Mouse (Mus musculus) urinary bladder, adult 18-20 months (tissue): Measurements from ENCODE around the gene Ccm2l.

Source experiments
- DNase-seq, 2 experiments: peaks; one replicate each; pipeline ENCODE4 v3.0.0; 2022; ENCODE audit warnings: low spot score in 2 of 2, mixed read lengths in 2 of 2

Ccm2l gene

DNA sequence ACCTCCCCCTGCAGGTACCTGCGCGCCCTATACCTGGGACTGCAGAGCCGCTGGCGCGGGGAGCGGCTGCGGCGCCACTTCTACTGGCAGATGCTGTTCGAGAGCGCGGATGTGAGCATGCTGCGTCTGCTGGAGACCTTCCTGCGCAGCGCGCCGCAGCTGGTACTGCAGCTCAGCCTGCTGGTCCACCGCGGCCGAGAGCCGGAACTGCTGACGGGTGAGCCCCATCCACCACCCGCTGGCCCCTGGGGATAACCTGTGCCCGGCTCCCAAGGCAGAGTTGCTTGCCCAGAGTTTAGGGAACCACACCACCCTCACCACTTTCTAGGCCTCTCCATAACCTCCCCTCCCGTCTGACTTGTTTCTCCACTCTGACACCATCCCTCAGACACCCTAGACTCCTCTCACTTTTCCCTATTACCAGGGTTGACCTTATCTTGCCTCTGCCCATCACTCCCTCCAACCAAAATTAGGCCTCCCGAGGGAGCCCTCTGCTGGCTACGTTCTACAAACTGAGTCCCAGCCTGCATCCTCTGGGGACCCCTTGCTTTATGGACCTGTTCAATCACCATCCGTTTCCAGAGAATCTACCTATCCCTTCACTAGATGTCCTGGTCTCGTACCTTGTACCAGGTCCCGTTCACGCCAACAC is 12.9 kb upstream of the Ccm2l start:
- DNase-seq = no peak

DNA sequence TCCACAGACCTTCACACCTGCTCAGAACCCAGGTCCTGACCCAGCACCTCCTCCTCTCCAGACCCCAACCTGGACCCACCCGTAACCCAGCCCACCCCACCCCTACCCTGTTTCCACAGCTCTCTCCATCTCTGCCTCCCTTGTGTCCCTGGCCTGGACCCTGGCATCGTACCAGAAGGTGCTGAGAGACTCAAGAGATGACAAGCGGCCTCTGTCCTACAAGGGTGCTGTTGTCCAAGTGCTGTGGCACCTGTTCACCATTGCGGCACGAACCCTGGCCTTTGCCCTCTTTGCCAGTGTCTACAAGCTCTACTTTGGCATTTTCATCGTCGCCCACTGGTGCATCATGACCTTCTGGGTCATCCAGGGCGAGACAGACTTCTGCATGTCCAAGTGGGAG is 11.9 kb upstream of the Ccm2l start:
- no peak for DNase-seq

DNA sequence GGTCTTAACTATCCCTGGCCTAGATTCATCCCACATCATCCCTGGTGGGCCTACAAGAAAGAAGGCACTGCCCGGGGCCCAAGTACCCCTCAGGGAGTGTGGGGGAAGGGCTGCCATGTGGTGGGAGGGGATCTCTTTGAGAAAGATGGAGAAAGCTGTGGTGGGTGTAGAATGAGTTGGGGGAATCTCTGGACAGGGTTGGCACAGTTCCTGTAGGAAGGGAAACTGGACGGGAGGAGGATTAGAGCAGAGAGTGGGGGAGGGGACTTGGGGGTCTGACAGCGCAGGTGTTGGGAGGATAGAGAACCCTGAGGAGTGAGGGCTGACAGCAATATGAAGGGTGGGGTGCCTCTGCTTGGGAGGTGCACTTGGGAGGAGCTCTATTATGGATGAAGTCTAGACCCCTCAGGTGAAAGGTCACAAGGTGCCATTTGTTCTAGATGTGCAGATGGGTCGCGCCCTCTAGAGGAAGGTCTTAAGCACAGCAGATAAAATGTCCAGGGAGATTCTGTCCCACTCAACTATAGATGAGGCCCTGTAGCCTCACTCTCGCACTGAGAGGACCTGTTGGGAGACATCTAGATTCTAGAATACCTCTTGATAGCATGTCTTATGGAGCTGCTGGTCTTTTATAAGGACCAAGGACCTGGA is 10.4 kb upstream of the Ccm2l start:
- no peak for DNase-seq

DNA sequence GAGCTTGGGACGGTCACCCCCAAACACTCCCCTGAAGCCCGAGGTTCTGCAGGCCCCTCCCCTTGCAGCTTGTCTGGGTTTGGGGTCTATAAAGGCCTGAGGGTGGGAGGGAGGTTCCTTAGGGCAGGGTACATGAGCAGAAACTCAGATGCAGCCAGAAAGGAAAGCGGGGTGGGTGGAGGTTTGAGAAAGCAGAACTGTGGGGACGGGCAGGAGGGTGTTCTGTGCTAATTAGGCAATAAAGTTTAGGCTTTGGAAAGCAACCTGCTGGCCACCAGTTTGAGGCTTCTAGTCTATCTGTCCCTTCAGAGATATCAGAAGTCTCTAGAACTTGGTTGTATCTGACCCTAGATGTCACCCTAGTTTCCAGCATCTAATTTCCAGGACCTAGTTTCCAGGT is 7.4 kb upstream of the Ccm2l start:
- no peak for DNase-seq

DNA sequence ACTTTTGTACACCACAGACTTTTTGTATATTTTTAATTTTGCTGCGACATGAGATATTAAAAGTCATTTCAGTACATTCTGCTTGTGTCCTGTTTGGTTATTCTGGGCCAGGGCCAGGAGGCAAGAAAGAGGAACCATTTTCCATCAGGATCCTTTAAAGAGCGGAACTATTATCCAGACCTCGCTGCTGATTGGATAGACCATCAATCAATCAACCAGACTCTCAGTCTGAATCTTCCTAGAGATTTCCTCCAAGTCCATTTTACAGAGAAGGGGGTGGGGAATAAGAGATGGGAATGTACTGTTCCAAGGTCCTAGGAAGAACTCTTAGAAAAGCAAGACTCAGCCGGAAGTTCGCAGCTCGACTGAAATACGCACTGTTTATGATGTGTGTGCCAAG is 5.5 kb upstream of the Ccm2l start:
- DNase-seq = no peak

DNA sequence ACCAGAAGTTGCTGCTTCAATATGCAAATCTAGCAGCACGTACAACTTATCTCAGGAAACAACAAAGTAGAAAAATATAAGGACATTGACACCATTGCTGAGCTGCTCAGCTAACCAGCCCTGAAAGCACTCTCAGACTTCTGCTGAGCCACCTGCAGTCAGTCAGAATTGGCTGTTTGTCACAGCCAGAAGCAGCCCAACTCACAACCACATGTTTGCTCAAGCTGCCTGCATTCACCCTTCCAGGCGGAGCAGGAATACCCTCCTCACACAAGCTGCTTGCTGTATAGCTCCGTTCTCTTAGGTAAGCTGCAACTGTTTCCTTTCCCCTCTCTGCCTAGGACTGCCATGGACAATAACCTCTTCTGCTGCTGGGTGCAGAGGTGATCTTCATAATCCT is 2.4 kb upstream of the Ccm2l start:
- no peak for DNase-seq

DNA sequence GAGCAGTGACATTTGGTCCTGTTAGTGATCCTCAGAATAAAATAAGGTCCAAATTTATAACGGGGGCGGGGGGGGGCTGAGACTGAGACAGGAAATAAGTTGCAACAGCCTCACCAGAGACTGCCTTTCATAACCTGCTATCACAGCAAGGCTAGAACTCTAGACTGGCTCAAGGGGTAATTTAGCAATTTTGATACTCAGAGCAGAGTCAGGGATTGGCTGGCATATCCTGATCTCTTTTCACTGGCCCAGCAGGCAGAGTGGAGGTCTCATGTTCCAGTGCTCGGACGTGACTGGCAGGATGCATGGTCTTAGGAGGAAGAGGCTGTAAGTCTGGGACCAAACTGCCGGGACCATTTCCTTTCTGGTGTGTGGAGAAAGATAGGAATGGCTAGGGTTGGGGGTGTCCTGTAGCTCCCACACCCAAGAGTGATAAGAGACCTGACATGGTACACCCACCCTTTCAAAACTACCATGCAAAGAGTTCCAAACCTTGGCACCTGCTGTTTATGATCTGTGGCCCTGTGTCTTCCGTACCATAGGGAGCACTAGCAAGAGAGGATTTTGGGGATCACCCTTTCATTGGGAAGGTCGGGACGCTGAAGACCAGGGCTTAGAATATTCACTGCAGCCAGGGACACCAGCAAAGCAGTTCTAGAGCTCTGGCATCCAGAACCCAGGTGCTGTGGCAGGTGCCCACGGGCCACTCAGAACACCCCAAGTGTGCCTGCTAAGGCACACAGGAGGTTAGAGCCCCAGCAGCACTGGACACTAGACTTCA is 1.4 kb upstream of the Ccm2l start:
- DNase-seq = no peak

DNA sequence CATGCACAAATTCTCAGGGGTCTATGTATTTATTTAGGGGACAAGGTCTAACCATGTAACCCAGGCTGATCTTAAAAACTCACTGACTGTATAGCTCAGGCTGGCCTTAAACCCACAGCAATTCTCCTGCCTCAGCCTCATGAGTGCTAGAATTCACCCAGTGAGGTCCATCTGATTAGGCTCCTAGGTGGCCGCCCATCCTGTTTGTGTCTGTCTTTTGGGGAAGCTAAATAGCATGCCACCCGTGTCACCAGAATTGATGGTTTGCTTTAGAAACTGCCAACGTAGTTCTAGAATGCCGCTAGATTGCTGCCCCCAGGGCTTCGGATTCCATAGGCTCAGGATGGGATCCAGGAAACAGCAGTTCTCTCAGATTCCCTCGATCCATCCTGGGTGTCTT is 1.2 kb downstream of the Ccm2l start:
- no peak for DNase-seq

DNA sequence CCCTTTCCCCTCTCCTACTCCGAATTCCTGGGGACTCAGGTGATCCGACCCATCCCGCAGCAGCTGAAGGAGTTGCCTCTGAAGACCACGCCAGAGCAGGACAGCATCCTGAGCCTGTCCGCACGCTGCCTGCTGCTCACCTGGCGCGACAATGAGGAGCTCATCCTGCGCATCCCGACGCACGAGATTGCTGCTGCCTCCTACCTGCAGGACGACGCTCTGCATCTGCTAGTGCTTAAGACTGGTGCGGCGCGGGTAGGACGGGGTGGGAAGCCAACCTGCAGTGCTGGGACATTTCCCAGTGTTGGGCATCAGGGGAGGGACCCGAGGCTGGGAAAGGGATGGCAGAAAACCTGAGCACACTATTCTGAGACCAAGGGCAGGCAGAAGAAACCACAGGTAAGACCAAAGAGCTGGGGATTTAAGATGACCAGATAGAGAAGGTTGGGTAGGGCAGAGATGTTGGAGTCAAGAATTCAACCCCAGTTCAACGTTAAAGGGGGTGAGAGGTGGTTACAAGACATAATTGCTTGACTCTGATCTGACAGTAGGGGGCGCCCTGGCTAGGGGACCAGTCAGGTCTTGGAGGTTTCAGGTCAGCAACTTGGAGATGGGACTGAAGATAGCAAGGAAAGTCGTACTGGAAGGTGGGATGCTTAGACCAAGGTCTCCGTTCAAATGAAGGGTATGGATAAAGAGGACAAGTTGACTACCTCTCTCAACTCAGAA is 5.2 kb downstream of the Ccm2l start:
- no peak for DNase-seq

DNA sequence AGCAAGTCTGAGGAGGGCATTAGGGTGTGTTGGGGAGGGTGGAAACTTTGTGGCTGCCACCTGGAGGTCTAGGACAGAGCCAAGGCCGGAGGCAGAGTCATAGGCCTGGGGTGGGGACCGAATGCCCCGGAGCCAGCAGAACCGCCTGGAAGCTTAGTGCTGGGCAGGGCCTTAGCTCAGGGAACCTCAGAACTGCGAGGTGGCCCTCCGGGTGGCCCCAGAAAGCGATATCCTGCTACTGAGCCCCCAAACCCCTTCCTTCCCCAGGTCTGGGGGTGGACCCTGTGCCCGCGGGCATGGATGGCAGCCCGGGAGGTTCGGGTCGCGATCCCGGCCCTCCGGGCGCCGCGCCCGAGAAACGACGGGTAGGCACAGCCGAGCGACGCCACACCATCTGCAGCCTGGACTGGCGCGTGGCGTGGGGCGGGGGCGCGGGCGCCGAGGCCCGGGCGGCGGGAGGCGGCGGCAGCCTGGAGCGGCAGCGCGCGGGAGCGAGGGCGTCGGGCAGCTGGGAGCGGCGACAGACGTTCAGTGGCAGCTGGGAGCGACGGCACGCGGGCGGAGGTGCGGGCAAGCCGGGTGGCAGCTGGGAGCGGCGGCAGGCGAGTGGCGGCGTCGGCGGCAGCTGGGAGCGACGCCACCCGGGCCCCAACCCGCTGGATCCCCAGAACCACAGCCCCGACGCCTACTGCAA is 5.9 kb downstream of the Ccm2l start:
- DNase-seq = no peak

DNA sequence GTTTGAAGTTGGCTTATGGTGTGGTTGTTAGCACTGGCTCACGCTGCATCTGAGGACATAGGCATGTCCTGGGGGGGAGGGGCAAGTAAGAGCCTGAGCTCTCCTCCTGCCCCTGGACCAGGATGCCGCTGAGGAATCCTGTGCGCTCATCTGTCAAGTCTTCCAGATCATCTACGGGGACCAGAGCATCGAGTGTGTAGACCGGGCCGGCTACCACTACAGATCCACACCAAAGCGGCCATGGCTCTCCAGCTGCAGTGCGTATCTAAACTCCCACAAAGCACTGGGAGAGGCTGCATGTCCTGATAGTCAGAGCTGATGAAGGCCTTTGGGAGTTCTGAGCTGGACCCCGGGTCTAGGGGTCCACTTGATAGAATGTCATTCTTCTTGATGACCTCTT is 8.9 kb downstream of the Ccm2l start:
- no peak for DNase-seq

DNA sequence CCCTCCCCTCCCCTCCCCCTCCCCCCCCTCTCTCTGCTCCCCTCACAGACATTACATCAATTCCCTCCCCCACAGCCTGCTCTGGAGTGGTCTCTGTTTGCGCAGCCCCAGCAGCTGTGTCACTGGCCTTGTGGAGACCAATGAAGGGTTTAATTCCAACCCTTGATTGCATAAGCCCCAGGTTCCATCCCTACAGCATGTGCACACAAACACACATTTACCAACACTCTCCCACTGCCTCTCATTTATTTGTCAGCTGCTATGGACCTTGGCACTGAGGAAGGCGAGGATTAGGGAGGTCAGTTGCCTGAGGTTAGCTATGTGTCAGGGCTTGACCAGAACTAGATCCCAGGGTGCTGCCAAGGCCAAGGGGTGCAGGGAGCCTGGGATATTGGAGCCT is 10.2 kb downstream of the Ccm2l start:
- DNase-seq = no peak

DNA sequence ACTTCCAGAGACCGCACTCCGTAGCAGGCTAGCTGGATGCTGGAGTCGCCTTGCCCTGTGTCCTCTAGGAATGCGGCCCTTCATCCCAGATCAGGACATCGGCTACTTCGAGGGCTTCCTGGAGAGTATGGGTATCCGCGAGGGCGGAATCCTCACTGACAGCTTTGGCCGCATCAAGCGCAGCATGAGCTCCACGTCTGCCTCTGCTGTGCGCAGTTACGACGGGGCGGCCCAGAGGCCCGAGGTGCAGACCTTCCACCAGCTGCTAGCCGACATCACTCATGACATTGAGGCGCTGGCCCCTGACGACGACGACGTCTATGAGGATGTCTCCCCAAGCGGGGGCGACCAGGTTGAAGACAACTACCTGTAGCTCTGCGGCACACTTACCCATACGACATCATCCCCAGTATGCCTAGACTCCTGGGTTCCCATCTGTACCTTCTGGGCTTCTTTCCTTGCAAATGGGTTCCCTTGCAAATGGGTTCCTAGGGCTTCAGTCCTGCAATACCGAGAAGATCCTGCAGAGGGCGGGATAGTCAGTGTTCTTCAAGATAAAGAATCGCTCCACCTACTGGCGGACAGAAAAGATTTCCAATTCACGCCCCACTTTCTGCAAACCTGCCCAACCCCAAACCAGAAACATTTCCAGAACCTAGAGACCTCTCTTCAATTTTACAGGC is 15.2 kb downstream of the Ccm2l start:
- peak; percentile 39 to 63 for DNase-seq

DNA sequence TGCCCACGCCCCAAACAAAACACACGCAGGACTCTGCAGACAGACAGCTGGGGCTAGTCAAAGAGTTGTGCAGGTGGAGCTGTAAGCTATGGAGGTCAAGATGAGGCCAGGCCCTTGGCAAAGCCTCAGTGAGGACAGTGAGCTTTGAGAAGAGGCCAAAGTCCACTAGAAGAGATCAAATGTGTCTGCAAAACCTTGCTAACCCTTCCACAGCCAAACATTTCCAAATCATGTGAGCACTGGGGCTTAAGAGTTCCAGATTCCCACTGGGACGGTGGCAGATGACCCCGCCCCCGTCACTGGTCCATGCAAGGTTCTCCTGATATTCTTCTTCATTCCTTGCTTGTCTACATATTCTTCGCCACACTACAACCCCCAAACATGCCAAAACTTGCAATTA is 16.1 kb downstream of the Ccm2l start:
- DNase-seq = no peak

DNA sequence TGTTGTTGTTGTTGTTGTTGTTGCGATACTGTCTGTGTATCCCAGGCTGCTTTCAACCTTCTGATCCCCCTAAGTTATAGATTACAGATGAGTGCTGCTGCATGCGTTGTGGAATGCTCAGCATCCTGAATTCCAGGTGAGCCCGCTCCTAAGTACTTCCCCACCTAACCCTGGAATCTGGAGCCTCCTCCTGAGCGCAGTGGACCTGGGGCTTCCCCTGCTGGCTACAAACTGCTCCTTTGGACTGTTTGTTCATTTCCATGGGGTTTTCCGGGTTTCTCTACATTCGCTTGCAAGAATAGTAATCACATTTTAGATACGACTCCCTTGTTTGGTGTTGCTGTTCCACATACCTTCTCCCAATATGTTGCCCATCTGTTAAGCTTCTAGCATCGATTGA is 17.5 kb downstream of the Ccm2l start:
- DNase-seq = no peak

DNA sequence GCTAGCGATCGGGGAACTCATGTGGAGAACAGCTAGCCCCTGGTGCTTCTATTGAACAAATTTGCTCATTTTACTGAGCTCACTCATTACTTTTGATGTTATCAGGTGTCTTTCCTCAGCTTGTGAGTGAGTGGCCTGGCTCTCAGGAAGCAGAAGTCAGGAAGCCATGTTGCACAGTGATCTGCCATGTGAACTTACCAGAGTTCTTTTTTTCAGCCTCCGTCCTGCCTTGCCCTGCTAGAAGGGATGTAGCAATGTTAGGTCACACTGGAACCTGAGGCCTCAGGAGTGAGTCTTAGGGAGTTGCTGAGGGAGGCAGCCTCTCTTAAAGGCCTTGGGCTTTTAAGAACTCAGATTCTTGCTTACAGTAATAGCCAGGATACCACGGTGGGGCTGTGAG is 18.1 kb downstream of the Ccm2l start:
- no peak for DNase-seq

DNA sequence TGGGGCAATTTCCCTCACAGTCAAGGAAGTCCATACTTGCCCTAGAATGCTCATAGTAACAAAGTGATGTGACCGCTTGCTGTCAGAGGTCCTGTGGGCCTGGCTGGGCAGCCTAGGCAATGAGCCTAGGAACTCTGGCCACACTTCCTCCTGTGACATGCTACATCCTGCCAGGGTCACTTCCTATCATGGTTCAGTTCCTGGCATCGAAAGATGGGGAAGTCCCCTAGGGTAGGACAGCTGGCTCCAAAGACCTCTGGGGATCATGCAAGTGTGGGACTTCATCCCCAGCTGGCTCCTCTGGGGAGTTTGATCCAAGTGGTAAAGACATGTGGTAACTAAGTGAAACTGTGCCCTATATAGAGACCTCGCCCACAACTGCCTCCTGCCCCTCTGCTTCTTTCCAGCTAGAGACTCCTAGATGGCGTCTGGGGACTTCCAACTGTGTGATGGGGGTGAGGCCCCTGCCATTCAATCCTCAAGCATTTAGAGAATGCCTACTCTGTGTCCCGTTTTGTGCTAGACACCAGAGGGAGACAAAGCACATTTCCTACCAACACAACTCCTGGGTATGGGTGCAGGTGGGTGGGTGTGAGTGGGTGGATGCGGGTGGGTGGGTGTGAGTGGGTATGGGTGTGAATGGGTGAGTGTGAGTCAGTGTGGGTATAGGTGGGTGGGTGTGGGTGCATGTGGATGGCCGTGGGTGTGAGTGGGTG is 18.7 kb downstream of the Ccm2l start:
- DNase-seq = no peak

DNA sequence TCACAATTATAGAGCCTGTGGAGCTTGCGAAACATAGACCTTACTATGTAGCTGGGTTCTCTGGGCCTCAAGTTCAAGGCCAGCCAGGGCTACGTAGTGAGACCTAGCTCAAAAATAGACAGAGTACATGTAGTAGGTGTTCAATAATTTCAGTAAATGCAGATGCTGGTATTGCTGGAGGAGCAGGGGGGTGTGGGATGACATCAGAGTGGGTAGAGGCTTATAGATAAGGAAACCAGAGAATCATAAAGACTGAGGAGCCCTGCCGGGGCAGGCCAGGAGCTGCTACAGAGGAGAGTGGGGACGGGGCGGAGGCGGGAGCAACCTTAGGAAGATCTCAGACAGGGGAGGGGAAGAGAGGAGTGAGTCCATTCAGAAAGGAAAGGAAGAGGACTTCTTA is 19.8 kb downstream of the Ccm2l start:
- DNase-seq = no peak

DNA sequence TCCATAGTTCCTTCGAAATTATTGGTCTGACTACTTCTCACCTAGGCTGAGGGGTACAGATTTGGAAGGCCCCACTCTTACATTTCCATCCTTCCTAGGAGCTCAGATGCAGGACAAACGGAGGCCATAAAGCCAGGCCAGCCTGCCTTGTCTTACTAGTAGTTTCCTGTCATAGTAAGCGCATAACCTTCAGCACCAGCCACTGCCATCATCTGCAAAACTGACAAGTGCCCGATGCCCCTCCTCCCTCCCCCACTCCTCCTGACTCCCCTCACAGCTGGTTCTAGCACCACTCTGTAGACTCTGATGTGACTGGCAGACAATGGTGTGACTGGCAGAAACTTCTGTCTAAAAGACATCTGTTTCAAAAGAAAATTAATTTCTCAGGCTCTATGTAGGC is 20.4 kb downstream of the Ccm2l start:
- no peak for DNase-seq

DNA sequence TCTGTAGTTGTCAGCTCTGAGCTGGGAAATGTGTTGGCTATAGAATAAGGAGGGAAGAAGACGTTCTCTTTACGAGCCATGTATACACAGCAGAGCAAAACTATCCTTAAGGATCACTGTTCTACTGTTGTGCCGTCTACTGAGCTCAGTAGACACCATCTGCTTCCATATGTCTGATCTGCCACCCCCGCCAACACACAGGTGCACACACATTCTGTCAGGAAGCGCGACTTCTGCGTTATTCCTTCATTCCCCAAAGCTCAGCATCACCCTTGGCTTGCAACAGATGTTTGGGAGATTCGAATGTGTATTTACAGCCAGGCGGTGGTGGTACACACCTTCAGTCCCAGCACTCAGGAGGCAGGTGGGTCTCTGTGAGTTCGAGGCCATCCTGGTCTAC is 21.3 kb downstream of the Ccm2l start:
- no peak for DNase-seq

DNA sequence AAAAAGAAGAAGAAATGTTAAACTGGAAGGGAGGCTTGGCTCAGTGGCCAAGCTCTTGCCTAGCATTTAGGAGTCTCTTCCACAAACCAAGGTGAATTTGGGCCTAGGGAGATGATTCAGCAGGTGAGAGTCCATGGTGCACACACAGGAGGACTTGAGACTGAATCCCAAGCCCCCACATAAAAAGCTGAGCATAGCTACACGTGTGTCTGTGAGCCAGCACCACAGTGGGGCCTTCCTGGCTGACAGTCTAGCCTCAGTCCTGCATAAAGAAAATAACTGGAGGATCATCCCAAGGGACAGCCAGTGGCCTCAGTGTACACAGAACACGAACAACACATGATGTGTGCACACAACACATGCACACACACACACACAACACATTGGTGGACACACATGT is 23.6 kb downstream of the Ccm2l start:
- DNase-seq = no peak
